Mouse (Mus musculus) adipocyte (in vitro differentiated cells): ENCODE measurements at regions not wholly inside any gene's neighbourhood (a gene's known extent, or its start where the extent isn't known, plus 50 kb on each side); places are given as distances from the start of the nearest gene placed in this dataset.

Source experiments
- DNase-seq: peaks from one replicate; pipeline ENCODE4 v3.0.0-alpha.2; 2016; ENCODE audit warnings: low spot score

DNA sequence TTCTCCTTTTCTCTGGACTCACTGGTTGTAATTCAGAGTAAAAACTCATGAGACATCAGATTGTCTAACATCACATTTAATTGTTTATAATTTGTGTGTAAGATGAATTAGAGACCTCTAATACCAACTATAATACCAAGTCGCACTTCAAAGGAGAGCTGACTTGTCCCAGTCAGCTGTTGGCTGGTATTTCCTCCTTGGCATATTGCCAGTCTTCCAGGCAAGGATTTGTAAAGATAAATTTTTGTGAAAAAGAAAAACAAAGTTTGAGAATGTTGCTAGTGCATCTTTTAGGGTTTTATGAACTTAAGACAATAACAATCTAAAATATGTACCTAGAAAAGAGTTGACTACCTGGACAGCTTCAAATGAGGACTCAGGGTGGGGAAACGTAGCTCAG is 321.7 kb upstream of the Gm5148 start:
- peak; percentile 58 for DNase-seq

DNA sequence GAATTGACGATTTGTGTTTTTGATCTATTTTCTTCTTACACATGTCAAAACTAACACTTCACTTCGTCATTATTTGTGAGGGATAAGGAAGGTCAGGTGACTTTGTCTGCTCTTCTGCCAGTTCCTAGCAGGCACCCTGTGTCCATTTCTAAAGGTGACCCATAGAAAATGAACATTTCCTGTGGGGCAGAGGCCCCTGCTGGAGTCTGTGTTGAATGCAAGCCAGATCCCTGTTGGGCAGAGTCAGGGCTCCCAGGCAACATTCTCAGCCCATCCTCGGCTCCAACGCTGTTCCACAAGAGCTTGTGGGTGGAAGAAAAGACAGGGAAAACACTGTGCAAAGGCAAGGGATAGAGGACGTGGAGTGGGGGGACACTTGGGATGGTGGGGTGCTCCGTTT is 321.2 kb upstream of the Gm5148 start:
- DNase-seq: no peak

DNA sequence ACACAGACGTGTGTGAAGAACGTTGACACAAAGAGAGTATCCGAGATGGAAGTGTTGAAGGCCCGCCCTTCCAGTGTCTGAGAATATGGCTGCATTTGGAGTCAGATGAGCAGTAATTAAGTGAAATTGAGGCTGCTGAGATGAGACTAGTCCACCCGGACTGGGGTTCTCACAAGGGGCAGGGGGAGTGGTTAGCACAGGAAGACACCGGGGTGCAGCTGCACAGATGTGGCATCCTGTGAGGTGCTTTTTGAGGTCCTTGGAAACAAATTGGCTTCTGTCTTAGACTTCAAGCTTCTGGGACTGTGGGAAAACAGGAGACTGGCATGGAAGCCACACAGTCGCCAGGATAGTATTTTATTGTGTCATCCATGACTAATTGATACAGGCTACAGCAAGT is 320.0 kb upstream of the Gm5148 start:
- no peak for DNase-seq

DNA sequence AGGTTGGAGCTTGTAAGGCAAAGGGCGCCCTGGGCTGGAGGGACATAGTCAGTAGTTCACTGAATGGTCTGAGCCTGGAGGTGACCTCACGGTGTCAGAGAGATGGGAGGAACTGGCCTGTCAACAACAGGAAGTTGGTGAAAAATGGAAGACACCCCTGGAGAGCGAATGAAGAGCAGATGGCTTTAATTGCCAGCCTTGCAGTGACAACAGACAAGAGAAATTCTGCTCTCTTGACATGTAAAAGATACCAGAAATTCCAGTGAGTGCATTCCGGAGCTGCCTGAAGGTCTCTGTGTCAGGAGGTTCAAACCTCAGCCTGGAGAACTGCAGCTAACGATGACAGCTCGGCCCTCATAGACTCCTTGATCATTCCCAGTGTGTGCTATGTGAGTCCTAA is 318.3 kb upstream of the Gm5148 start:
- peak; percentile 32 for DNase-seq

DNA sequence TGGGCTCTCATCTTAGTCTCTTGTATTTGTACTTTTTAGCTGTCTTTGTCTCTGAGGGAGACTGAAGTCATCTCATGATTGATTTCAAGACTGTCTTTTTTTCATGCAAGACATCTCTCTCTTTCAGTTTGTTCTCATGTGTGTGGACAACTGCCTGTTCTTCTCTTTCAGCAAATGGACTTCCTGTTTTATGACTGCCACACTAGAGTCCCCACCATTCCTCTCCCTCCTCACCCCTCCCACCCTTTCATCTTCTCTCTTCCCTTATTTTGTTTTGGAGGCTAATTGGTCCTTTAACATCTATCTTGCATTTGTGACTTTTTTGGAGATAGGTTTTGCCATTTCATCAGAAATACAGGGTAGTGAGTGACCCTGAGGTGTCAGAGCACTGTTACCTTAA is 311.8 kb upstream of the Gm5148 start:
- DNase-seq: no peak

DNA sequence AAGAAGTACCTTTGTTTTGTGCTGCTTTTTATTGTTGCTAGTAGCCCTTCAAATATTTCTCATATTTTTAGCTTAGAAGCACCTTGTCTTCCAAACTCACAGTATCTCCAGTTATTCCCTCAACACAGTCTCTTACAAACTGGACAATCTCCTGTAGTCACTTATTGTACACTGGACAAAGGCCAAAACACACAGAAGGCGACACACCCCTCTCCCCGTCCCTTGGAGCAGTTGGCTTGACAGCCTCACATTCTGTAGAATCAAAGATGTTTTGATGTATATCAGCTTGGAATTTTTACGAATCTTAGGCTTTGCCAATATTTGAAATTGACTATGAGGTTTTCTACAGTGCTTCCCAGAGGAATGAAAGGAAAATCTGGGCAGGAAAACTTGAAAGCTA is 309.8 kb upstream of the Gm5148 start:
- no peak for DNase-seq

GRCm38 (mm10) chr3:38014768-38015167 is 290.5 kb upstream of the Gm5148 start:
- DNase-seq: no peak

DNA sequence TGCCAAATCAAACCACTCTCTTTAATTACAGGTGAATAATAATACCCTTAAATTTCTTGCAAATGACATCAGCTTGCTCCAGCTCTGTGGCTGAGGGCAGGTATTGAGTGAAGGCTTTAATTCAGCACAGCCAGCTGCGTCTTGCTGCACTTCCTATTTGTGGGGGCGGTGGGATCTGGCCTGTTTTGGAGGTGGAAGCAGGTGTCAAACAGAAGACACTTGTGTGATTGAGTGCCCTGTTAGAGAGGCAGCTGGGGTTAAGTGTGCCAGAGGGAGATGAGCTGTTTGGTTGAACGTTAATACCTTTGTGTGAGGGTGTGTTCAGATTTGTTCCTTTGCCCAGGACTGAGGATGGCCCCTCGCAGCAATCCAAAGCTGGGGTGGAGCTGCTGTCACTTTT is 284.9 kb upstream of the Gm5148 start:
- no peak for DNase-seq

GRCm38 (mm10) chr3:38008321-38008720 is 284.0 kb upstream of the Gm5148 start:
- no peak for DNase-seq

GRCm38 (mm10) chr3:38007626-38008025 is 283.3 kb upstream of the Gm5148 start:
- no peak for DNase-seq

GRCm38 (mm10) chr3:38002275-38002674 is 278.0 kb upstream of the Gm5148 start:
- DNase-seq: no peak

DNA sequence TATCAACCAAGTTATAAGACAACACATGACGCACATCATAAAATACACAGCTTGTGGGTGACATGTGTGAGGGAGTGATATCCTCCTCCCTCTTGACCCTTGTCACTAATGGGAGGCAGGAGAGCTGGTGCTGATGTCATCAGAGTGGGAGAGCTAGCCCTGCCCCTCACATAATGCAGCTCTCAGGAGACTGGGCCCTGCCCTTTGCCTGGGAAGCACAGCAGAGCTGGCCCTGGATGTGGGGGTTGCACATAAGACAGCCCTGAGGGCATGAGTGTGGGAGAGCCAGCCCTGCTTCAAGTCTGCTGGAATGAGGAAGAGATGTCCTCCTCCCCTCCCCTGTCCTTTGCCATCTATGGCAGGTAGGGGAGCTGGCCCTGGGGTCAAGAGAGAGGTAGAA is 275.5 kb upstream of the Gm5148 start:
- no peak for DNase-seq

DNA sequence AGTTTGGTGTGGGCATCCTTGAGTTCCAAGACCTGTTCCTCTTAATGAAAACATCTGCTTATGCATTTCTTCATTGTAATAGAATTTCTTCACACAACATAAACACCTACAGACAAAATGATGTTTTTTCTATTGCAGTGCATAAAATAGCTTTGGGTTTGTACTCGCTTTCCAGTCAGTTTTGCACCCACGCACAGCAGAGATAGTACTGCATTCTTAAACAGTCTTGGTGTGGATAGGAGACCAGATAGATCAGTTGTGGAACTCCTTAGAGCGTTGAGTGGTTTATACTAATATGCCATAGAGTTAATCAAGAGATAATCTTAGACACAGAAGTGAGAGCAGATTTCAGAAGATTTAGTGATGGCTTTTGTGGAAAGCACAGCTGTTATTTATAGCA is 273.7 kb upstream of the Gm5148 start:
- no peak for DNase-seq

GRCm38 (mm10) chr3:37989992-37990391 is 265.7 kb upstream of the Gm5148 start:
- no peak for DNase-seq

DNA sequence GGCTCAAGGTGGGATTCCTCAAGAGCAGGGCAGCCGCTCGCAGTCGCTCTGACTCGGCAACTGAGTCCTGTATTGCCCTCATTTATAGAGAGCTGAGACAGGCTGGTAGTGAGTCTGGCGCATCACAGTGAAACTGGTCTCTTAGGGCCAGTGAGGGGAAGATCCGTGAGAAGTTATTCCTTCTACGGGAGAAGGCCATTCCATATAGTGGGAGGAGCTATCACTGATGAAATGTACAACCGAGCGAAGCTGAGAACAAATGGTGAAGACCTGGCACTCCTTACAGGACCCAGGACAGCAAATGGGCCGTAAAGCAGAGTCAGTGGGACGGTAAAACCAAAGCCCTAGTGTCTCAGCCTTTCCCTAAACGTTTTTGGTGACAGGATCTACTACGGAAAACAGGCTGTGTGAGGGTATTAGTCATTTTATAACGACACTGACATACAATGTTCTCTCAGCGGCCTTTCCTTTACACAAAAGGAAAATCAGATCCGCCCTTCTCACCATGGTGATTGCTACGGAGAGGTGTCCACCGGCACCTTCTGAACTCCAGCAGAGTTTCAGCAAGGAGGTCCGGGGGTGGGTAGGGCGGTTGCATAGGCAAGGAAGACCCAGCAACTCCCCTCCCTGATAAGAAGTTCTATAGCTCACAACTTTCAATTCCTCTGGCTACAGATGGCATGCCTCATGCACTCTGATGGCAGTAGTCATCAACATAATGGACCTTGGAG is 263.6 kb upstream of the Gm5148 start:
- no peak for DNase-seq

- DNase-seq: no peak
Measured at GRCm38 (mm10) chr3:37987007-37987774, 262.9 kb upstream of the Gm5148 start.

DNA sequence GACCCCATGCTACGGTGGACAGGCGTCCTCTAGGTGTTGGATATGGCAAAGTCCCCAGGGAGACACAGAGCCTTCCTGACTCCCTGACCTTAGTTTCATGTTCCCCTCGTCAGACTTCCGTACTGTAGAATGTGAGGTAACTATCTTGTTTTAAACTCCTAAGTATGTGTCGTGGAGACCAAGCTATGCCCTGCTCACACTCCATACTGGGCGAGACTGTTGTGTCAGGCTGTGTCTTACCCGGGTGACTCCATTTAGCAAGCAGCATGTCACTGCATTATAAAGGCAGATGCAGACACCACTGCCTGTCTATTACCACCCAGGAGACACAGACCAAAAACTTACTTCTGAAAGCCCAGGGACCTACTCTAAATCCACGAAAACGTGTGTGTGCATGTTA is 260.4 kb upstream of the Gm5148 start:
- no peak for DNase-seq

- DNase-seq: no peak
Measured at GRCm38 (mm10) chr3:37981481-37982180, 257.3 kb upstream of the Gm5148 start.

DNA sequence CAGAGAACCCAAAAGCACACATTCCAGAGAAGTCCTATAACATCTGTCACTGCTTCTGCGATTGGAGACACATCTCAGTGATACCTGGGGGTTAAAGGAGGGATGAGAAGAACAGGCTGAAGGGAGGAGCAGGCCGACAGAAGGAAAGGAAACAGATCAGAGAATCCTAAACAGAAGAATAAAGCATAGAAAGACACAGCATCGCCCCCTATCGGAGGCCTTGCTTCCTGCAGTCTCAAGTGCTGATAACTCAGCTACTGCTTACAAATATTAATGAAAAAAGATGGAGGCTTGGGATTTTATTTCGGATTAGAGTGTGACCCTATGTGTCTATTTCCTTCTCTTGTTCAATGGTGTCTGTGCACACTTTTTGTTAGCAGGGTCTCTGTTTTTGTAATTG is 255.6 kb upstream of the Gm5148 start:
- no peak for DNase-seq

- DNase-seq: peak; percentile 85
Measured at GRCm38 (mm10) chr3:37978481-37978880, 254.2 kb upstream of the Gm5148 start.

DNA sequence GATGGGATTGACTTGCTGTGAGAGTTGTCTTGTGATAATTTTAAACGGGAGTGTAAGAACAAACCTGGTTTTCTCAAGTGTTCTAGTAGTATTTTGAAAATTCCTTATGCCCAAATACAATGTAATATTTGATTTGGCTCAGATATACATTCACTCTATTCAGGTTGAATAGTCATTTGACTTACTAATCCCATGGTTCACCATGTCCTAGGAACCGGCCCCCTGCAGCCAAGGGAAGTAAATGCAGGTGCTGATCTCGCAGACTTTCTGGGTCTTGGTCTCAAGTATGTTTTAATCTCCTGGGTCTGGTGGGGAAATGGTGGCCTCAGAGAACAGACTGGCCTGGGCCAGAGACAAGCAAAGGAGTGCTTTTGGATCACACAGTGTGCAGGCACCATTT is 253.2 kb upstream of the Gm5148 start:
- DNase-seq: no peak

DNA sequence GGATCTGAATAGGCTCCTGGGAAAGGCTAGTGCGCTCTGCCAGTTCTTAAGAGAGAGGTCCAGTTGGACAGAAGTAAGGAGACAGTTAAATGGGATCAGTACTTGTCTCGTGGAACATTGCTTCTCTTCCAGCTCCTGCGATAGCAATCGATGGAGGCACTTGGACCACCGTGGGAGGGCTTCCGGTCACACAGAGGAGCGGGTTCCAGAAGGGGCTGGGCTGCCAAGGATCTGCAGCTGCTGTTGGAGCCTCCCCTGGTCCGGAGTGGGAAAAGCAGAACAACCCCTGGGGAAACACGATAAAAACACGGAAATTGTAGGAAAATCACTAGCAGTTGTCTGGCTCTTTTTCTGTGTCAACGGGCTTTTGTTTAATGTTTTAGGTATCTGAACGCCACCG is 252.3 kb upstream of the Gm5148 start:
- DNase-seq: no peak

DNA sequence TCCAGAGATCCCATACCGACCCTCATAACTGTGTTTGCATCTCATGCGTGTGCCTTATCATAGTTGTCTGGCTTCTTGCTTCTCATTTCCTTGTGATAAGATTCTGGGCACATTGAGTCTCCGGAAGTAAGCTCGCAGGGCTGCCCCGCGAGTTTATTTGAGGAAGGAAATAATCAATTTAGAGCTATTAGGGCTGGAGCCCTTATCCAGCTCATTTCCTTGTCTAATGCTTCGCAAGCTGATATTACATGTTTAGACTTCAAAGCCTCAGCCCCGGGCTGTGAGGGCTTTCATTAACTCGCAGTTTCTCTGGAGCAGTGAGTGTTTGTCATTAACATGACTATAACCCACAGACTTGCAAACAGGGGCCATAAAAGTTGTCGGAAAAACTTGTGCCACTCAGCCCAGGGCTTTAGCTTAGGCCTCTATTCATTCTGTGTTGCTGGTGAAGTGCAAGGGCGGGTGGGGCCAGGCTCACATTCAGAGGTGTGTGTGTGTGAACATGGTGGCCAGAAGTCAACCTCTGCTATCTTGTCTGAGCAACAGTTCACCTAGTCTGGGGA is 251.0 kb upstream of the Gm5148 start:
- no peak for DNase-seq
